ENCODE assay signal across 8 mouse cellular contexts in the genomic region with DNA sequence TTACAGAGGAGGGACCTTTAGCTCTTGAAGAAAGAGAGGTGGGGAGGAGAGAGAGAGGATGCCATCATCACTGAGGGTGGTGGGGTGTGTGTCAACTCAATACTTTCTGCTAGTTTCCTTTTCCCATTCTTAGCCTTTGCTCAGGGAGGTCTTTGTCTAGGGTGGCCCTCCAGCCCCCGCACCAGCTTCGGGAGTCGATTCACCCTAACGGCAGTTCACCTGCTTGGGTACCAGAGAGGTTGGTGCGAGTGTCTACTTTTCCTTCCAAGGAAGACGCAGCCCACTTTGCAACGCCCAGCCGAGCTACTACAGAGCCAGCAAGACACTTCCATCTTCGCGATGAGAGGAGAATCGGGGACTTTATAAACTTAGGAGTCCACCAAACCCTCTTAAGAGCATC. TPM values are rescaled to one million over a fixed set of nuclear protein-coding genes. Genes with fewer than 3 reads are reported as not detected.
DNase-seq lines count a peak whose midpoint lies in the region; ATAC-seq and TF ChIP-seq lines count a peak whose summit lies in the region.

No protein-coding gene starts in this region.

- no peak for ATAC-seq in embryonic facial prominence, embryonic 15.5 days (ENCODE audit: insufficient number of reproducible peaks, low FRiP score, low TSS enrichment, low read depth)
- no peak for ATAC-seq in intestine, postnatal 0 days

- H3K27me3 ChIP-seq in liver, adult 2 months (ENCODE audit: control insufficient read depth, insufficient read depth, low read length), result peaks cover 17% of the 10 kb centered on the region; the same call in 1 of the 2 replicates
- peaks cover 57% of the 10 kb centered on the region for H3K27me3 ChIP-seq in embryonic facial prominence, embryonic 15.5 days
- H3K27me3 ChIP-seq in intestine, postnatal 0 days (replicated peaks; ENCODE audit: control insufficient read depth, insufficient read depth, low read length), result peaks cover 27% of the 10 kb centered on the region

- TF ChIP-seq POLR2A in liver, adult 2 months (IDR thresholded peaks at IDR 0.05; ENCODE audit: extremely low read depth, insufficient read depth, low read length), result no peak
- TF ChIP-seq POLR2A in olfactory bulb, adult 2 months (IDR thresholded peaks at IDR 0.05; ENCODE audit: insufficient read depth, low read depth, low read length), result no peak

- peak overlapping the region; percentile 97 for H3K4me2 ChIP-seq in embryonic facial prominence, embryonic 15.5 days (replicated peaks)
- peak overlapping the region; percentile 98 for H3K4me2 ChIP-seq in intestine, postnatal 0 days (replicated peaks; ENCODE audit: low read depth)

- 3% methylated on average over 11 of the region's 11 CpGs for WGBS in liver, adult 2 months
- WGBS in embryonic facial prominence, embryonic 15.5 days, result 1% methylated on average over 11 of the region's 11 CpGs
- 2% methylated on average over 11 of the region's 11 CpGs for WGBS in intestine, postnatal 0 days
- WGBS in olfactory bulb, adult 2 months, result 5% methylated on average over 11 of the region's 11 CpGs

- no peak overlapping the region for H3K9ac ChIP-seq in liver, adult 2 months (ENCODE audit: low read depth, low read length)
- no peak overlapping the region for H3K9ac ChIP-seq in embryonic facial prominence, embryonic 15.5 days
- H3K9ac ChIP-seq in intestine, postnatal 0 days (ENCODE audit: low read depth, low read length), result 0 out of 2 replicates have a peak overlapping the region, but pooled peaks have one; percentile 76

- no peaks in the 10 kb centered on the region for H3K79me2 ChIP-seq in liver, adult 2 months (ENCODE audit: control insufficient read depth, insufficient read depth, low read length)

- no peak for DNase-seq in liver, adult 2 months (ENCODE audit: extremely low read depth, low read depth, low spot score)
- no peak for DNase-seq in liver
- no peak for DNase-seq in urinary bladder, adult 2 months (ENCODE audit: low spot score)
- DNase-seq in layer of hippocampus, adult 8-10 months (ENCODE audit: low spot score in 2 of 2), result no peak
- DNase-seq in retina, postnatal 1 day, result no peak

- 0 out of 2 replicates have a peak overlapping the region, but pooled peaks have one; percentile 59 for H3K4me3 ChIP-seq in liver, adult 2 months (ENCODE audit: insufficient read depth, low read depth, low read length)
- peak overlapping the region; percentile 68 for H3K4me3 ChIP-seq in embryonic facial prominence, embryonic 15.5 days (replicated peaks)
- peak overlapping the region; percentile 68 for H3K4me3 ChIP-seq in intestine, postnatal 0 days (ENCODE audit: low read depth, low read length)
- H3K4me3 ChIP-seq in olfactory bulb, adult 2 months (ENCODE audit: insufficient read depth, low read depth, low read length), result peak overlapping the region; percentile 61

- peaks cover 15% of the 10 kb centered on the region for H3K4me1 ChIP-seq in liver, adult 2 months (ENCODE audit: control insufficient read depth, insufficient read depth, low read length)
- H3K4me1 ChIP-seq in embryonic facial prominence, embryonic 15.5 days, result peaks cover 49% of the 10 kb centered on the region
- peaks cover 6% of the 10 kb centered on the region; the same call in 1 of the 2 replicates for H3K4me1 ChIP-seq in intestine, postnatal 0 days (replicated peaks; ENCODE audit: control insufficient read depth, insufficient read depth, low read length)
- H3K4me1 ChIP-seq in olfactory bulb, adult 2 months (ENCODE audit: control insufficient read depth, insufficient read depth, low read length), result peaks cover 35% of the 10 kb centered on the region

- H3K9me3 ChIP-seq in embryonic facial prominence, embryonic 15.5 days (replicated peaks), result no peaks in the 10 kb centered on the region
- no peaks in the 10 kb centered on the region for H3K9me3 ChIP-seq in intestine, postnatal 0 days (ENCODE audit: control insufficient read depth)

- H3K27ac ChIP-seq in liver, adult 2 months (replicated peaks; ENCODE audit: insufficient read depth, low read depth, low read length), result no peak overlapping the region
- no peak overlapping the region for H3K27ac ChIP-seq in embryonic facial prominence, embryonic 15.5 days (replicated peaks)
- no peak overlapping the region for H3K27ac ChIP-seq in intestine, postnatal 0 days (ENCODE audit: low read depth, low read length)
- H3K27ac ChIP-seq in olfactory bulb, adult 2 months (ENCODE audit: insufficient read depth, low read depth, low read length), result no peak overlapping the region

- TF ChIP-seq CTCF in liver, adult 2 months (IDR thresholded peaks at IDR 0.05; ENCODE audit: low read depth, low read length), result no peak
- no peak for TF ChIP-seq CTCF in intestine, postnatal 0 days (IDR thresholded peaks at IDR 0.05; ENCODE audit: low read depth)
- no peak for TF ChIP-seq CTCF in olfactory bulb, adult 2 months (IDR thresholded peaks at IDR 0.05; ENCODE audit: insufficient read depth, low read depth, low read length)

- no peaks in the 10 kb centered on the region for H3K36me3 ChIP-seq in liver, adult 2 months (ENCODE audit: control insufficient read depth, insufficient read depth, low read length)
- H3K36me3 ChIP-seq in embryonic facial prominence, embryonic 15.5 days, result no peaks in the 10 kb centered on the region
- H3K36me3 ChIP-seq in intestine, postnatal 0 days (ENCODE audit: control insufficient read depth, insufficient read depth), result no peaks in the 10 kb centered on the region

RNA-seq across cellular contexts. Expression of a gene that starts 1.4 kb away (rescaled TPM):
- total RNA-seq in liver, adult 2 months (2014; rRNA removed), result 0.83 and 1.3 TPM in 2 replicates
- 1.0 and 1.1 TPM in 2 replicates for polyA plus RNA-seq in liver, adult 2 months (2012; rRNA removed)
- polyA plus RNA-seq in embryonic facial prominence, embryonic 15.5 days (2015; fragmentation: Nextera tagmentation; extraction: Ambion mirVana), result 7.5 and 7.9 TPM in 2 replicates
- polyA plus RNA-seq in intestine, postnatal 0 days (2015; fragmentation: Nextera tagmentation; extraction: Ambion mirVana), result 2.5 and 2.6 TPM in 2 replicates
- not detected in 2 replicates for polyA plus RNA-seq in olfactory bulb, adult 2 months (2012; ENCODE audit: insufficient read depth, insufficient read length, low replicate concordance, missing spikeins)
- 17.5 and 28.8 TPM in 2 replicates for polyA plus RNA-seq in urinary bladder, adult 2 months (2012; rRNA removed)
- total RNA-seq in layer of hippocampus, adult 8-10 months (2022), result 10 to 100 TPM; 12.9 to 16.4 (median 15.0) TPM
